34 mouse cellular contexts compared by ENCODE assay signal in the genomic region with DNA sequence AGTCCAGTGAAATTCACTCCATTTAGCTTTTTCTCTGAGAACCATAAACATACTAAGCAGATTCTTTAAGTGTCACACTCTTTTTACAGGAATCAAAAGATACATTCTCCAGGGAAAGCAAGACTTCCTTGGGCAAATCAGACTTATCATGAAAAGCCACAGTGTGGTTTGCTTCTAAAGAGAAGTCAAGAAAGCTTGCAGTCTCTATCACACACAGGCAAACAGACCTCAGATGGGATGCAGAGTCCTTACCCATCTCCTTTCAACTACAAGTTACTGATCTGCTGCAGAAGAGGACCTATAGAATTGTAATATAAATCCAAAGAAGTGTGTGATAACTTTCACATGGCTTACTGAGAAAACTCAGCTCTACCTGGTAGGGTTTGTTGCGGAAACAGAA.
"Had no signal": no experiment of that assay in that cellular context is flagged by ENCODE, and none has a peak within 500 bp of the region (broad histone marks: within the 10 kb centered on the region; RNA-seq: fewer than 3 reads in every experiment).

No protein-coding gene starts in this region.

- H3K4me2 ChIP-seq: heart, embryonic 11.5 days; heart, embryonic 12.5 days; heart, embryonic 13.5 days; heart, embryonic 15.5 days; hindbrain, embryonic 12.5 days; hindbrain, embryonic 13.5 days; hindbrain, embryonic 15.5 days; intestine, embryonic 15.5 days; kidney, embryonic 15.5 days had no signal

- H3K27ac ChIP-seq: heart, embryonic 10.5 days; heart, embryonic 13.5 days; heart, embryonic 15.5 days; hindbrain, embryonic 10.5 days; hindbrain, embryonic 12.5 days; hindbrain, embryonic 13.5 days; hindbrain, embryonic 15.5 days; hindbrain, postnatal 0 days; intestine, embryonic 15.5 days; kidney, embryonic 15.5 days; kidney, postnatal 0 days; layer of hippocampus, adult 2 months; left cerebral cortex, adult 2 months had no signal

- H3K4me3 ChIP-seq: heart, embryonic 10.5 days; heart, embryonic 12.5 days; heart, embryonic 13.5 days; heart, embryonic 15.5 days; hindbrain, embryonic 10.5 days; hindbrain, embryonic 12.5 days; hindbrain, embryonic 13.5 days; hindbrain, embryonic 15.5 days; intestine, embryonic 15.5 days; kidney, embryonic 15.5 days; layer of hippocampus, adult 2 months; left cerebral cortex, adult 2 months had no signal

- H3K36me3 ChIP-seq: heart, embryonic 10.5 days; heart, embryonic 13.5 days; heart, embryonic 15.5 days; hindbrain, embryonic 13.5 days; hindbrain, embryonic 15.5 days; intestine, embryonic 15.5 days; kidney, embryonic 15.5 days had no signal

- DNase-seq: heart, postnatal 10 days; heart, postnatal 14 days; heart, postnatal 36 days; heart, postnatal 4 days; kidney, adult 11 months; kidney, adult 18-20 months; kidney, adult 2 months; kidney, adult 8-10 months; kidney, adult 9 months; kidney, postnatal 10 days; kidney, postnatal 14 days; kidney, postnatal 25 days; kidney, postnatal 4 days; layer of hippocampus, adult 9-11 months; layer of hippocampus, postnatal 36 days had no signal

- H3K9me3 ChIP-seq: heart, embryonic 10.5 days; heart, embryonic 12.5 days; heart, embryonic 13.5 days; heart, embryonic 15.5 days; hindbrain, embryonic 10.5 days; hindbrain, embryonic 12.5 days; hindbrain, embryonic 13.5 days; hindbrain, embryonic 15.5 days; intestine, embryonic 15.5 days; kidney, embryonic 15.5 days had no signal

- ATAC-seq: hindbrain, embryonic 16.5 days; hindbrain, postnatal 0 days; inflammation-experienced regulatory T-cells, adult 6 months; intestine, embryonic 15.5 days; intestine, embryonic 16.5 days; intestine, postnatal 0 days had no signal

- H3K4me1 ChIP-seq: heart, embryonic 10.5 days; heart, embryonic 15.5 days; hindbrain, embryonic 10.5 days; intestine, embryonic 15.5 days had no signal

- H3K9ac ChIP-seq: heart, embryonic 12.5 days; heart, embryonic 13.5 days; heart, embryonic 15.5 days; hindbrain, embryonic 12.5 days; hindbrain, embryonic 13.5 days; hindbrain, embryonic 15.5 days; intestine, embryonic 15.5 days; kidney, embryonic 15.5 days had no signal

- H3K27me3 ChIP-seq: heart, embryonic 12.5 days; heart, embryonic 13.5 days; heart, embryonic 15.5 days; hindbrain, embryonic 12.5 days; hindbrain, embryonic 13.5 days; hindbrain, embryonic 15.5 days; intestine, embryonic 15.5 days; kidney, embryonic 15.5 days had no signal
